Mouse (Mus musculus): ENCODE results near the gene 4930550C14Rik. TPM values are rescaled to one million over a fixed set of nuclear protein-coding genes. Genes with fewer than 3 reads are reported as not detected.

Gene 4930550C14Rik
- total RNA-seq, 2 experiments from 2014 or later = 0.61 TPM; not detected in 1

- no peak for DNase-seq
Measured at GRCm38 (mm10) chr9:53404050-53404752, 2.1 kb downstream of the 4930550C14Rik start.

GRCm38 (mm10) chr9:53404753-53405722 lies 2.9 kb downstream of the 4930550C14Rik start:
- DNase-seq = peak; percentile 47

- DNase-seq = no peak
Measured at GRCm38 (mm10) chr9:53408548-53408947, 6.4 kb downstream of the 4930550C14Rik start.

GRCm38 (mm10) chr9:53408953-53409361 lies 6.8 kb downstream of the 4930550C14Rik start:
- DNase-seq = no peak

- no peak for DNase-seq
Measured at GRCm38 (mm10) chr9:53409427-53409826, 7.3 kb downstream of the 4930550C14Rik start.

GRCm38 (mm10) chr9:53422133-53422896 lies 20.2 kb downstream of the 4930550C14Rik start:
- no peak for DNase-seq

- no peak for DNase-seq
Measured at GRCm38 (mm10) chr9:53426726-53427125, 24.6 kb downstream of the 4930550C14Rik start.

GRCm38 (mm10) chr9:53427638-53428037 lies 25.5 kb downstream of the 4930550C14Rik start:
- no peak for DNase-seq

GRCm38 (mm10) chr9:53435830-53436570 lies 33.9 kb downstream of the 4930550C14Rik start:
- no peak for DNase-seq

GRCm38 (mm10) chr9:53450609-53451008 lies 48.5 kb downstream of the 4930550C14Rik start:
- DNase-seq = no peak

GRCm38 (mm10) chr9:53452038-53452437 lies 49.9 kb downstream of the 4930550C14Rik start:
- no peak for DNase-seq

- DNase-seq = no peak
Measured at GRCm38 (mm10) chr9:53472806-53473518, 70.8 kb downstream of the 4930550C14Rik start.

Small RNA genes within 50 kb of the gene (microRNA-seq; reads per million reads assigned to microRNA genes)
- 0 reads per million in 2 experiments for gene Mir130c

Other genes with a start within 250 kb of the 4930550C14Rik start
- 10 to 100 TPM; 10.5 to 12.3 TPM for gene Ddx10, start 154.3 kb upstream of the 4930550C14Rik start, total RNA-seq (2021)
- gene Exph5, start 100.7 kb upstream of the 4930550C14Rik start, total RNA-seq (2021) = under 1 TPM; 0.85 to 0.95 TPM
- 10 to 100 TPM; 12.4 to 16.8 TPM for gene Kdelc2, start 18.3 kb upstream of the 4930550C14Rik start, total RNA-seq (2021)
- gene Atm, start 134.4 kb downstream of the 4930550C14Rik start, total RNA-seq (2021) = 1 to 10 TPM; 8.9 to 9.3 TPM
- gene Npat, start 134.7 kb downstream of the 4930550C14Rik start, total RNA-seq (2021) = 1 to 10 TPM; 6.4 to 8.0 TPM
- gene Acat1, start 208.1 kb downstream of the 4930550C14Rik start, total RNA-seq (2021) = 10 to 100 TPM; 96.4 to 98.2 TPM